Mouse (Mus musculus) embryo, embryonic 11 days (tissue): ENCODE data around the gene Ift27.

ENCODE experiments used
- DNase-seq: peaks from one replicate; pipeline ENCODE4 v3.0.0-alpha.2; 2015

The Ift27 gene

GRCm38 (mm10) chr15:78171651-78172050, 2.3 kb downstream of the Ift27 start:
- DNase-seq, result no peak

- no peak for DNase-seq
Observed at GRCm38 (mm10) chr15:78170708-78171107, 3.2 kb downstream of the Ift27 start.

GRCm38 (mm10) chr15:78169566-78169965, 4.3 kb downstream of the Ift27 start:
- no peak for DNase-seq

- DNase-seq, result no peak
Observed at GRCm38 (mm10) chr15:78165292-78165691, 8.6 kb downstream of the Ift27 start.

- DNase-seq, result no peak
Observed at GRCm38 (mm10) chr15:78164466-78164865, 9.4 kb downstream of the Ift27 start.

GRCm38 (mm10) chr15:78161946-78162345, 12.0 kb downstream of the Ift27 start:
- no peak for DNase-seq

GRCm38 (mm10) chr15:78158335-78158734, 15.6 kb downstream of the Ift27 start:
- DNase-seq, result no peak

- DNase-seq, result no peak
Observed at GRCm38 (mm10) chr15:78157824-78158223, 16.1 kb downstream of the Ift27 start.

GRCm38 (mm10) chr15:78157330-78157729, 16.6 kb downstream of the Ift27 start:
- DNase-seq, result no peak

- DNase-seq, result no peak
Observed at GRCm38 (mm10) chr15:78155421-78155820, 18.5 kb downstream of the Ift27 start.

- peak; percentile 47 for DNase-seq
Observed at GRCm38 (mm10) chr15:78153045-78153775, 20.7 kb downstream of the Ift27 start.

GRCm38 (mm10) chr15:78148565-78148964, 25.3 kb downstream of the Ift27 start:
- peak; percentile 30 for DNase-seq

- no peak for DNase-seq
Observed at GRCm38 (mm10) chr15:78140226-78140625, 33.7 kb downstream of the Ift27 start.

GRCm38 (mm10) chr15:78134606-78135005, 39.3 kb downstream of the Ift27 start:
- peak; percentile 46 for DNase-seq

- DNase-seq, result no peak
Observed at GRCm38 (mm10) chr15:78133389-78133788, 40.5 kb downstream of the Ift27 start.

- peak; percentile 97 for DNase-seq
Observed at GRCm38 (mm10) chr15:78119704-78120103, 54.2 kb downstream of the Ift27 start, which contains the start of gene Cacng2. Gene Cacng2 (minus strand): TSS chr15:78120028.

- DNase-seq, result no peak
Observed at GRCm38 (mm10) chr15:78119248-78119647, 54.7 kb downstream of the Ift27 start.

GRCm38 (mm10) chr15:78118275-78118995, 55.5 kb downstream of the Ift27 start:
- DNase-seq, result no peak

- DNase-seq, result no peak
Observed at GRCm38 (mm10) chr15:78117731-78118130, 56.2 kb downstream of the Ift27 start.

- DNase-seq, result no peak
Observed at GRCm38 (mm10) chr15:78116936-78117335, 57.0 kb downstream of the Ift27 start.

- no peak for DNase-seq
Observed at GRCm38 (mm10) chr15:78116244-78116643, 57.7 kb downstream of the Ift27 start.
